Mouse (Mus musculus) heart, adult 2 months (tissue): ENCODE results near the gene Setx. TPM values are rescaled to one million over a fixed set of nuclear protein-coding genes. Genes with fewer than 3 reads are reported as not detected.

Source experiments
- DNase-seq, 2 experiments: peaks; one replicate each; pipeline ENCODE4 v3.0.0; 2021
- H3K27ac ChIP-seq: fragments of 200-600 bp; 2 replicates; pipeline ENCODE4 v1.8.1; 2022
- H3K27me3 ChIP-seq: fragments of 200-500 bp; 2 replicates; pipeline ENCODE4 v1.6.1; 2012; ENCODE audit warnings: mild to moderate bottlenecking, low read length, inconsistent platforms, mixed read lengths; ENCODE audit not compliant: control insufficient read depth, insufficient read depth
- H3K36me3 ChIP-seq: fragments of 200-500 bp; 2 replicates; pipeline ENCODE4 v1.6.1; 2012; ENCODE audit warnings: low read length, inconsistent platforms; ENCODE audit not compliant: control insufficient read depth, insufficient read depth
- H3K4me1 ChIP-seq: fragments of 200-500 bp; 2 replicates; pipeline ENCODE4 v1.6.1; 2011; ENCODE audit warnings: low read length; ENCODE audit not compliant: control insufficient read depth, insufficient read depth
- H3K4me3 ChIP-seq: fragments of 200-600 bp; 2 replicates; pipeline ENCODE4 v1.8.1; 2022
- H3K79me2 ChIP-seq: fragments of 200-500 bp; replicated peaks from 2 replicates; pipeline ENCODE4 v1.6.1; 2012; ENCODE audit warnings: mild to moderate bottlenecking, inconsistent platforms, low read length, moderate library complexity, mixed read lengths; ENCODE audit not compliant: control insufficient read depth, insufficient read depth
- H3K9ac ChIP-seq: fragments of 200-500 bp; 2 replicates; pipeline ENCODE4 v1.6.1; 2012; ENCODE audit warnings: low read depth, mild to moderate bottlenecking, control low read depth, inconsistent platforms, low read length, mixed read lengths
- CTCF ChIP-seq: fragments of 200-600 bp; IDR thresholded peaks from 2 replicates; pipeline ENCODE4 v1.8.1; 2022; ENCODE audit warnings: antibody characterized with exemption, mild to moderate bottlenecking, moderate library complexity
- EP300 ChIP-seq: fragments of 200-500 bp; IDR thresholded peaks from 2 replicates; pipeline ENCODE4 v1.6.1; 2011; ENCODE audit warnings: low read depth, low read length, control low read depth; ENCODE audit not compliant: insufficient read depth
- POLR2A ChIP-seq: fragments of 200-500 bp; IDR thresholded peaks from 2 replicates; pipeline ENCODE4 v1.6.1; 2011; ENCODE audit warnings: mild to moderate bottlenecking, low read depth, low read length, control low read depth; ENCODE audit not compliant: insufficient read depth
- WGBS: fragments of 180-500 bp; shearing (Covaris S2); methylation state at CpG from one replicate; pipeline ENCODE4 v1.1.7; 2018; 5-methylcytosine and 5-hydroxymethylcytosine counted together
- intact Hi-C: fragments of 180-260 bp; cut with DNase I; formaldehyde crosslinking; loops from one replicate; pipeline ENCODE4 v1.15.1; 2025
- polyA plus RNA-seq: library from polyadenylated mRNA; depleted of rRNA; stranded (reverse); fragments of >200 nt; gene quantifications from 2 replicates; pipeline ENCODE4 v1.2.3, GENCODE M21; 2012
- total RNA-seq, 2 experiments: library from RNA; stranded (reverse); gene quantifications; 2 replicates each; pipeline ENCODE4 v1.2.3; 2021

Setx gene
- total and polyA plus RNA-seq, 3 experiments = 4.0 to 33.4 (median 23.8) TPM

GRCm38 (mm10) chr2:29179810-29180209 is 55.8 kb downstream of the Setx start:
- no peaks in the 10 kb centered on the region for H3K79me2 ChIP-seq
- DNase-seq = no peak
- H3K27me3 ChIP-seq = no peaks in the 10 kb centered on the region
- peaks cover 1% of the 10 kb centered on the region; the same call in 1 of the 2 replicates for H3K4me1 ChIP-seq
- H3K27ac ChIP-seq = no peak overlapping the region
- H3K4me3 ChIP-seq = no peak overlapping the region
- WGBS = 83% methylated on average over 4 of the region's 4 CpGs
- TF ChIP-seq POLR2A = no peak
- no peak for TF ChIP-seq CTCF
- no peak for TF ChIP-seq EP300
- no peak overlapping the region for H3K9ac ChIP-seq
- intact Hi-C loops = no loop called here
- peaks cover 9% of the 10 kb centered on the region for H3K36me3 ChIP-seq

- Histone ChIP-seq H3K27ac (no peak overlapping the region), H3K27me3 (no peaks in the 10 kb centered on the region), H3K4me1 (peaks cover 1% of the 10 kb centered on the region; the same call in 1 of the 2 replicates), H3K4me3 (no peak overlapping the region), H3K36me3 (peaks cover 9% of the 10 kb centered on the region), H3K79me2 (no peaks in the 10 kb centered on the region), H3K9ac (no peak overlapping the region)
- intact Hi-C loops = no loop called here
- 84% methylated on average over 2 of the region's 2 CpGs for WGBS
- no peak for TF ChIP-seq EP300
- TF ChIP-seq POLR2A = no peak
- TF ChIP-seq CTCF = no peak
- DNase-seq = no peak
These were observed 57.1 kb downstream of the Setx start for GRCm38 (mm10) chr2:29181111-29181510.

- intact Hi-C loops = no loop called here
- Histone ChIP-seq H3K27ac (no peak overlapping the region), H3K36me3 (peaks cover 9% of the 10 kb centered on the region), H3K4me1 (peaks cover 1% of the 10 kb centered on the region; the same call in 1 of the 2 replicates), H3K27me3 (no peaks in the 10 kb centered on the region), H3K9ac (no peak overlapping the region), H3K4me3 (no peak overlapping the region), H3K79me2 (no peaks in the 10 kb centered on the region)
- 47% methylated on average over 6 of the region's 6 CpGs for WGBS
- TF ChIP-seq CTCF (no peak), POLR2A (no peak), EP300 (no peak)
- DNase-seq = no peak
These were observed 59.4 kb downstream of the Setx start for GRCm38 (mm10) chr2:29183266-29183924.

GRCm38 (mm10) chr2:29186209-29186608 is 62.2 kb downstream of the Setx start:
- H3K36me3 ChIP-seq = peaks cover 7% of the 10 kb centered on the region
- H3K4me3 ChIP-seq = no peak overlapping the region
- no peak for DNase-seq
- H3K4me1 ChIP-seq = peaks cover 3% of the 10 kb centered on the region; the same call in 1 of the 2 replicates
- 80% methylated on average over 6 of the region's 6 CpGs for WGBS
- intact Hi-C loops = no loop called here
- no peak for TF ChIP-seq POLR2A
- no peak for TF ChIP-seq EP300
- no peak for TF ChIP-seq CTCF
- H3K27me3 ChIP-seq = no peaks in the 10 kb centered on the region
- H3K79me2 ChIP-seq = no peaks in the 10 kb centered on the region
- H3K9ac ChIP-seq = no peak overlapping the region
- H3K27ac ChIP-seq = no peak overlapping the region

- no peaks in the 10 kb centered on the region for H3K79me2 ChIP-seq
- no peak overlapping the region for H3K27ac ChIP-seq
- no peaks in the 10 kb centered on the region for H3K36me3 ChIP-seq
- peak; percentile 38 to 55 for DNase-seq
- TF ChIP-seq EP300 = 0 out of 2 replicates have a peak, but pooled peaks have one; percentile 56
- no peak for TF ChIP-seq CTCF
- 0 out of 2 replicates have a peak, but pooled peaks cover 3% of the 10 kb centered on the region for H3K27me3 ChIP-seq
- intact Hi-C loops = no loop called here
- no peak overlapping the region for H3K4me3 ChIP-seq
- H3K4me1 ChIP-seq = peaks cover 4% of the 10 kb centered on the region; the same call in 1 of the 2 replicates
- 61% methylated on average over 7 of the region's 7 CpGs for WGBS
- H3K9ac ChIP-seq = no peak overlapping the region
These were observed 66.4 kb downstream of the Setx start for GRCm38 (mm10) chr2:29190392-29190791.
